Mouse (Mus musculus): ENCODE measurements around the gene Patz1.

DNA sequence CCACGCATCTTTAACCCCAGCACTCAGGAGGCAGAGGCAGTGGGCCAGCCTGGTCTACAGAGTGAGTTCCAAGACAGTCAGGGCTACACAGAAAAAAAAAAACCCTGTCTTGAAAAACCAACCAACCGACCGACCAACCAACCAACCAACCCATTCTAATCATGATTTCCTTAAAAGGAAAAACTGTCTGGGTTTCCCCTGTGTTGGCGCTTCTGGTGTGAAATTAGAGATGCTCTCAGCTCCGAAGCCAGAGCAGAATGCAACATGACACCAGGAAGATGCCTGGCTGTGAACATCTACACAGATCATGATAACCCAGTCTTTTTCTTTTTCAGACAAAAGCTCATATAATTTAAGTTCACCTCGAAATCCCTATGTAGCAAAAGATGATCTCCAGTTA, 5.8 kb upstream of the Patz1 start:
- TF ChIP-seq POLR2A (IDR thresholded peaks at IDR 0.05; ENCODE audit: control insufficient read depth, low read depth, low read length) (no peak), CTCF (IDR thresholded peaks at IDR 0.05; ENCODE audit: control insufficient read depth, insufficient read depth, insufficient replicate concordance, low read depth, low read length) (no peak)
